Mouse (Mus musculus): ENCODE data around the gene Lclat1.
"Not testable (repeated sequence)": the region's sequence is repeated elsewhere in the genome, so short reads cannot be mapped to it uniquely, and the experiment has no call there.

The Lclat1 gene

GRCm38 (mm10) chr17:73145426-73145825, 37.6 kb downstream of the Lclat1 start:
- DNase-seq = no peak

- no peak for DNase-seq
These were observed 40.8 kb downstream of the Lclat1 start for GRCm38 (mm10) chr17:73148607-73149006.

GRCm38 (mm10) chr17:73152790-73153525, 45.2 kb downstream of the Lclat1 start:
- not testable (repeated sequence) for DNase-seq

- no peak for DNase-seq
These were observed 45.9 kb downstream of the Lclat1 start for GRCm38 (mm10) chr17:73153672-73154071.

- no peak for DNase-seq
These were observed 48.8 kb downstream of the Lclat1 start for GRCm38 (mm10) chr17:73156606-73157005.

- DNase-seq = no peak
These were observed 54.0 kb downstream of the Lclat1 start for GRCm38 (mm10) chr17:73161795-73162194.

GRCm38 (mm10) chr17:73162445-73163208, 54.8 kb downstream of the Lclat1 start:
- DNase-seq = no peak

GRCm38 (mm10) chr17:73163597-73163996, 55.8 kb downstream of the Lclat1 start:
- no peak for DNase-seq

GRCm38 (mm10) chr17:73164121-73164520, 56.3 kb downstream of the Lclat1 start:
- DNase-seq = no peak

GRCm38 (mm10) chr17:73169461-73169860, 61.7 kb downstream of the Lclat1 start:
- DNase-seq = no peak

GRCm38 (mm10) chr17:73170141-73170540, 62.4 kb downstream of the Lclat1 start:
- DNase-seq = no peak

GRCm38 (mm10) chr17:73174083-73174562, 66.3 kb downstream of the Lclat1 start:
- peak; percentile 90 for DNase-seq

GRCm38 (mm10) chr17:73175720-73176119, 67.9 kb downstream of the Lclat1 start:
- DNase-seq = no peak

GRCm38 (mm10) chr17:73177079-73177478, 69.3 kb downstream of the Lclat1 start:
- no peak for DNase-seq

GRCm38 (mm10) chr17:73186929-73187328, 79.1 kb downstream of the Lclat1 start:
- no peak for DNase-seq

GRCm38 (mm10) chr17:73194146-73194545, 86.4 kb downstream of the Lclat1 start:
- peak; percentile 11 for DNase-seq

GRCm38 (mm10) chr17:73194575-73194974, 86.8 kb downstream of the Lclat1 start:
- peak; percentile 68 for DNase-seq

- peak; percentile 12 for DNase-seq
These were observed 87.4 kb downstream of the Lclat1 start for GRCm38 (mm10) chr17:73195074-73195723.

- DNase-seq = peak; percentile 47
These were observed 88.4 kb downstream of the Lclat1 start for GRCm38 (mm10) chr17:73196139-73196538.

- DNase-seq = no peak
These were observed 89.9 kb downstream of the Lclat1 start for GRCm38 (mm10) chr17:73197724-73198123.

- DNase-seq = no peak
These were observed 91.6 kb downstream of the Lclat1 start for GRCm38 (mm10) chr17:73199387-73199786.

- DNase-seq = no peak
These were observed 92.6 kb downstream of the Lclat1 start for GRCm38 (mm10) chr17:73200380-73200779.

GRCm38 (mm10) chr17:73203642-73204332, 96.0 kb downstream of the Lclat1 start:
- peak; percentile 55 for DNase-seq

All from lung, postnatal 10 days (tissue).